Comparison of ENCODE assay signal across 8 mouse cellular contexts in genomic region chr5:130002301-130003146, GRCm38 (mm10). TPM values are rescaled to one million over a fixed set of nuclear protein-coding genes. Genes with fewer than 3 reads are reported as not detected.
DNase-seq lines count a peak whose midpoint lies in the region; ATAC-seq and TF ChIP-seq lines count a peak whose summit lies in the region.

TSS of gene Gusb (minus strand) at chr5:130003049.

- no peak for TF ChIP-seq RAD21 in MEL (IDR thresholded peaks at IDR 0.05; ENCODE audit: low read depth, low read length)

- peaks cover 0 to 7% of the 10 kb centered on the region in 2 experiments; a peak in 2 of 4 replicates for H3K36me3 ChIP-seq in MEL (ENCODE audit: control insufficient read depth in 1 of 2, insufficient read depth in 2 of 2, low read length in 2 of 2)
- no peaks in the 10 kb centered on the region for H3K36me3 ChIP-seq in lung, embryonic 15.5 days

- H3K79me2 ChIP-seq in MEL (ENCODE audit: control insufficient read depth, insufficient read depth, low read length, poor library complexity), result peaks cover 13% of the 10 kb centered on the region

- peak; percentile 74 to 92; a peak in 3 of 4 replicates for TF ChIP-seq POLR2A in MEL (IDR thresholded peaks at IDR 0.05; ENCODE audit: control insufficient read depth in 1 of 2, insufficient read depth in 1 of 2, low read depth in 1 of 2, low read length in 2 of 2, poor library complexity in 1 of 2)
- TF ChIP-seq POLR2A in olfactory bulb, adult 2 months (IDR thresholded peaks at IDR 0.05; ENCODE audit: insufficient read depth, low read depth, low read length), result peak; percentile 61

- peak; percentile 86 for ATAC-seq in frontal cortex, adult (ENCODE audit: low TSS enrichment)
- ATAC-seq in hematopoietic stem cell, adult 5-6 weeks (replicated peaks in 1 of 2; ENCODE audit: insufficient read depth in 1 of 2, low FRiP score in 2 of 2, low TSS enrichment in 1 of 2, low read depth in 1 of 2, poor library complexity in 2 of 2, severe bottlenecking in 2 of 2), result peak; percentile 82 to 90
- peak; percentile 95 for ATAC-seq in lung, embryonic 15.5 days (ENCODE audit: borderline replicate concordance, extremely low read depth, low FRiP score, low TSS enrichment)

- TF ChIP-seq CTCF in MEL (IDR thresholded peaks at IDR 0.05 in 2 of 3, conservative IDR thresholded peaks at IDR 0.05 in 1 of 3; ENCODE audit: control insufficient read depth in 1 of 3, insufficient read depth in 1 of 3, low read depth in 2 of 3, low read length in 3 of 3, poor library complexity in 1 of 3, severe bottlenecking in 1 of 3), result no peak
- no peak for TF ChIP-seq CTCF in olfactory bulb, adult 2 months (IDR thresholded peaks at IDR 0.05; ENCODE audit: insufficient read depth, low read depth, low read length)

- peak within 1 kb of the TSS; percentile 81 for H3K4me2 ChIP-seq in lung, embryonic 15.5 days

- WGBS in lung, embryonic 15.5 days, result under 1% methylated on average over 39 of the region's 39 CpGs
- under 1% methylated on average over 39 of the region's 39 CpGs for WGBS in olfactory bulb, adult 2 months

- TF ChIP-seq EP300 in MEL (IDR thresholded peaks at IDR 0.05; ENCODE audit: low read depth in 1 of 2, low read length in 2 of 2), result peak; percentile 6 to 43; a peak in 2 of 4 replicates

- peaks cover 3 to 16% of the 10 kb centered on the region in 2 experiments for H3K4me1 ChIP-seq in MEL (ENCODE audit: control insufficient read depth in 1 of 2, insufficient read depth in 2 of 2, low read length in 2 of 2)
- peaks cover 21% of the 10 kb centered on the region for H3K4me1 ChIP-seq in lung, embryonic 15.5 days
- H3K4me1 ChIP-seq in olfactory bulb, adult 2 months (ENCODE audit: control insufficient read depth, insufficient read depth, low read length), result peaks cover 3% of the 10 kb centered on the region; the same call in 1 of the 2 replicates

- H3K27ac ChIP-seq in MEL (ENCODE audit: control insufficient read depth, low read depth, low read length), result peak within 1 kb of the TSS; percentile 55
- H3K27ac ChIP-seq in lung, embryonic 15.5 days, result peak within 1 kb of the TSS; percentile 86
- H3K27ac ChIP-seq in olfactory bulb, adult 2 months (ENCODE audit: insufficient read depth, low read depth, low read length), result peak within 1 kb of the TSS; percentile 12

- no peaks in the 10 kb centered on the region for H3K27me3 ChIP-seq in MEL (ENCODE audit: control insufficient read depth in 1 of 2, insufficient read depth in 2 of 2, low read length in 2 of 2)
- H3K27me3 ChIP-seq in lung, embryonic 15.5 days, result no peaks in the 10 kb centered on the region

- peak within 1 kb of the TSS; percentile 84 for H3K9ac ChIP-seq in MEL (ENCODE audit: control insufficient read depth, low read depth, low read length, poor library complexity, severe bottlenecking)
- H3K9ac ChIP-seq in lung, embryonic 15.5 days, result peak within 1 kb of the TSS; percentile 72

- H3K9me3 ChIP-seq in MEL (replicated peaks; ENCODE audit: insufficient read depth, low read length), result no peaks in the 10 kb centered on the region
- H3K9me3 ChIP-seq in lung, embryonic 15.5 days, result no peaks in the 10 kb centered on the region

- peak; percentile 90 for DNase-seq in MEL (ENCODE audit: low read depth, low spot score)
- peak; percentile 55 for DNase-seq in cerebellum, adult 9-10 months
- DNase-seq in layer of hippocampus, adult 9-10 months (ENCODE audit: low spot score), result peak; percentile 59
- peak; percentile 50 to 63 for DNase-seq in thymus, adult 18-20 months

- H3K4me3 ChIP-seq in MEL (ENCODE audit: control insufficient read depth in 1 of 2, insufficient read depth in 1 of 2, low read depth in 2 of 2, low read length in 2 of 2), result peak within 1 kb of the TSS; percentile 82 to 96
- H3K4me3 ChIP-seq in lung, embryonic 15.5 days, result peak within 1 kb of the TSS; percentile 62
- H3K4me3 ChIP-seq in olfactory bulb, adult 2 months (ENCODE audit: insufficient read depth, low read depth, low read length), result peak within 1 kb of the TSS; percentile 87

TF ChIP-seq in MEL, 35 proteins besides CTCF, POLR2A, EP300 and RAD21:
- peak in 1 of 2 experiments; percentile 82; a peak in 2 of 4 replicates for TF ChIP-seq USF2 (IDR thresholded peaks at IDR 0.05; ENCODE audit: borderline replicate concordance in 1 of 2, insufficient read depth in 1 of 2, low read depth in 1 of 2, low read length in 2 of 2)
- TF ChIP-seq ELF1 (IDR thresholded peaks at IDR 0.05; ENCODE audit: low read depth, low read length), result peak; percentile 38
- TF ChIP-seq ZNF384 (IDR thresholded peaks at IDR 0.05; ENCODE audit: low read depth, low read length), result no peak
- peak; percentile 48; the same call in 1 of the 2 replicates for TF ChIP-seq POLR2AphosphoS2 (IDR thresholded peaks at IDR 0.05; ENCODE audit: low read length)
- TF ChIP-seq MAX (IDR thresholded peaks at IDR 0.05; ENCODE audit: low read length), result peak; percentile 77
- peak; percentile 96 for TF ChIP-seq USF1 (IDR thresholded peaks at IDR 0.05; ENCODE audit: low read depth, low read length)
- no peak for TF ChIP-seq BHLHE40 (IDR thresholded peaks at IDR 0.05; ENCODE audit: borderline replicate concordance, low read depth, low read length)
- peak; percentile 15; the same call in 1 of the 2 replicates for TF ChIP-seq SMC3 (IDR thresholded peaks at IDR 0.05; ENCODE audit: low read depth, low read length)
- TF ChIP-seq ZC3H11A (IDR thresholded peaks at IDR 0.05; ENCODE audit: low read depth, low read length), result no peak
- TF ChIP-seq MEF2A (IDR thresholded peaks at IDR 0.05; ENCODE audit: extremely low read depth, insufficient replicate concordance, low read depth, low read length, poor library complexity, severe bottlenecking), result 0 out of 2 replicates have a peak, but pooled peaks have one; percentile 21
- TF ChIP-seq NELFE (IDR thresholded peaks at IDR 0.05; ENCODE audit: low read depth, low read length), result peak; percentile 79
- TF ChIP-seq CHD1 (IDR thresholded peaks at IDR 0.05; ENCODE audit: low read depth, low read length), result no peak
- peak; percentile 45 for TF ChIP-seq TCF12 (IDR thresholded peaks at IDR 0.05; ENCODE audit: low read depth, low read length)
- TF ChIP-seq KAT2A (conservative IDR thresholded peaks at IDR 0.05; ENCODE audit: low read depth, low read length), result peak; percentile 44; the same call in 1 of the 2 replicates
- peak; percentile 63; the same call in 1 of the 2 replicates for TF ChIP-seq MYC (IDR thresholded peaks at IDR 0.05; ENCODE audit: low read depth, low read length)
- TF ChIP-seq E2F4 (IDR thresholded peaks at IDR 0.05; ENCODE audit: borderline replicate concordance, low read depth, low read length), result no peak
- peak; percentile 4; the same call in 1 of the 2 replicates for TF ChIP-seq GATA1 (IDR thresholded peaks at IDR 0.05; ENCODE audit: low read depth, low read length)
- peak; percentile 59; the same call in 1 of the 2 replicates for TF ChIP-seq TBP (IDR thresholded peaks at IDR 0.05; ENCODE audit: low read depth, low read length)
- no peak for TF ChIP-seq MAFK (IDR thresholded peaks at IDR 0.05; ENCODE audit: borderline replicate concordance, low read depth, low read length)
- peak; percentile 19; the same call in 1 of the 2 replicates for TF ChIP-seq TAL1 (IDR thresholded peaks at IDR 0.05; ENCODE audit: low read length)
- TF ChIP-seq ZKSCAN1 (IDR thresholded peaks at IDR 0.05; ENCODE audit: low read depth, low read length), result no peak
- TF ChIP-seq MXI1 (IDR thresholded peaks at IDR 0.05; ENCODE audit: low read depth, low read length), result peak; percentile 88
- TF ChIP-seq ETS1 (IDR thresholded peaks at IDR 0.05; ENCODE audit: low read depth, low read length), result peak; percentile 84
- TF ChIP-seq UBTF (IDR thresholded peaks at IDR 0.05; ENCODE audit: borderline replicate concordance, insufficient read depth, low read depth, low read length), result no peak
- 0 out of 2 replicates have a peak, but pooled peaks have one; percentile 40 for TF ChIP-seq NRF1 (IDR thresholded peaks at IDR 0.05; ENCODE audit: insufficient read depth, low read depth, low read length, poor library complexity, severe bottlenecking)
- TF ChIP-seq SIN3A (IDR thresholded peaks at IDR 0.05; ENCODE audit: low read length), result peak; percentile 66
- peak; percentile 89 for TF ChIP-seq HCFC1 (IDR thresholded peaks at IDR 0.05; ENCODE audit: low read depth, low read length)
- TF ChIP-seq MAZ (IDR thresholded peaks at IDR 0.05; ENCODE audit: low read depth, low read length), result peak; percentile 64; the same call in 1 of the 2 replicates
- no peak for TF ChIP-seq MYB (IDR thresholded peaks at IDR 0.05; ENCODE audit: low read depth, low read length)
- TF ChIP-seq ZMIZ1 (IDR thresholded peaks at IDR 0.05; ENCODE audit: low read depth, low read length), result no peak; the same call in 1 of the 2 replicates
- TF ChIP-seq RCOR1 (IDR thresholded peaks at IDR 0.05; ENCODE audit: low read depth, low read length), result 0 out of 2 replicates have a peak, but pooled peaks have one; percentile 42
- no peak for TF ChIP-seq GABPA (IDR thresholded peaks at IDR 0.05; ENCODE audit: low read depth, low read length)
TF ChIP-seq in MEL: peak in this region for 21.

RNA-seq across cellular contexts. Expression of gene Gusb, which starts in this region (rescaled TPM):
- 37.8 and 44.4 TPM in 2 replicates for total RNA-seq in MEL (2012; rRNA removed)
- 100 to 1,000 TPM in 1 of 2 experiments, 10 to 100 TPM in 1; 54.2 to 107 TPM for polyA plus RNA-seq in MEL (2012; ENCODE audit: insufficient read depth in 1 of 2, insufficient read length in 2 of 2, low read depth in 1 of 2, low replicate concordance in 2 of 2, missing spikeins in 1 of 2)
- 37.8 and 43.7 TPM in 2 replicates for total RNA-seq in hematopoietic stem cell, adult 5-6 weeks (2017)
- 65.0 and 65.6 TPM in 2 replicates for polyA plus RNA-seq in lung, embryonic 15.5 days (2015; fragmentation: Nextera tagmentation; extraction: Ambion mirVana)
- not detected in 2 replicates for polyA plus RNA-seq in olfactory bulb, adult 2 months (2012; ENCODE audit: insufficient read depth, insufficient read length, low replicate concordance, missing spikeins)

Comparison
In these comparisons a context has a peak if more than half of its experiments do, and no peak if none do; other contexts are left out.
1. Peak in every context shown above with its lines: DNase-seq, ATAC-seq, H3K4me3 ChIP-seq and H3K27ac ChIP-seq.
2. RNA of gene Gusb (polyA plus RNA-seq): 54.2 to 107 TPM in MEL and 65.0 to 65.6 TPM in lung, embryonic 15.5 days; not detected in olfactory bulb, adult 2 months; every median in the first group is over 10 times any median in the second.
3. H3K27ac ChIP-seq: peak in every context shown above with its lines; median percentile 86 in lung, embryonic 15.5 days; 55 in MEL; 12 in olfactory bulb, adult 2 months.